Mouse (Mus musculus) liver, adult 10 weeks (tissue): Measurements from ENCODE around the gene Nemp2. TPM values are rescaled to one million over a fixed set of nuclear protein-coding genes. Genes with fewer than 3 reads are reported as not detected.

Experiments used
- polyA plus RNA-seq: library from polyadenylated mRNA; stranded (reverse); fragments of 350-450 nt; fragmentation: Illumina TruSeq; extraction: RNeasy Lipid Tissue Mini Kit (QIAGEN cat#74804); gene quantifications from one replicate; pipeline ENCODE4 v1.2.3, GENCODE M21; 2014; ENCODE audit warnings: low read depth, low replicate concordance

Gene Nemp2
- 0.56 TPM for polyA plus RNA-seq

GRCm38 (mm10) chr1:52630248-52630936 lies at the start of gene Nemp2:
Gene Nemp2, plus strand, starts transcription at chr1:52630703.

Other genes starting within 250 kb of the Nemp2 start
- gene Nab1, start 130.0 kb upstream of the Nemp2 start, polyA plus RNA-seq: 92.6 TPM
- 7.4 TPM for gene Mfsd6, start 96.8 kb downstream of the Nemp2 start, polyA plus RNA-seq
- gene Inpp1, start 187.0 kb downstream of the Nemp2 start, polyA plus RNA-seq: 9.4 TPM
- 254 TPM for gene Hibch, start 214.2 kb downstream of the Nemp2 start, polyA plus RNA-seq